Mouse (Mus musculus) B cell, adult 2 months (primary cell): ENCODE data around the gene Spata25.

Experiments
- DNase-seq, 2 experiments: peaks; one replicate each; pipeline ENCODE4 v3.0.0; 2022

Gene Spata25

DNA sequence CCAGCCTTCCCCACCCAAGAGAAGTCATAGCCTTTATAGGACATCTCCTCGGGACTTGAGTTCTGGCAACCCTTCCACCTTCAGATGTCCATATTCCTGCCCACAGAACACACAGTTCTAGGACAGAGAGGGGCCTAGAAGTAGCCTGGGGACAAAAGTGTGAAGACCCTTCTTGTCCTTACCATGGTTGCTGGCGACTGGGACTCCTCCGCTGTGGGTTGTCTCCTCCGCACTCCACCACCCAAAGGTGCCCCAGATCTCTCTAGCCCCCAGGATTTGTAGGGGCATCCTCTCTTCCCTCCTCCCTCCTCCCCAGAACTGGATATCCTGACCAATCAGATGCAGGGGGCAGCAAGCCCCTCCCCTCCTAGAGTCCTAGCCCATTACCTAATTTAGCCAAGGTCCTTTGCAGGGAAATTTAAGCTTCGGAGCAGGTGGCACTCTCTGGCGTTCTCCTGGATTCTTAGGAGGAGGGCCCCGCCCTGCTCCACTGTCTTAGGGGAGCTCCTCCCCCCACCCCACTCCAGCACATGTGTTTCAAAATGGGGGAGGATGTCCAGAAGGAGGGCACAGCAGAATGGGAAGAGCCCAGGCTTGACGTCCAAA lies 48.8 kb downstream of the Spata25 start, which contains the start of gene Tnnc2:
Gene Tnnc2 (minus strand): TSS at position 487 of the 606 bp plus-strand sequence.
- DNase-seq, result no peak

DNA sequence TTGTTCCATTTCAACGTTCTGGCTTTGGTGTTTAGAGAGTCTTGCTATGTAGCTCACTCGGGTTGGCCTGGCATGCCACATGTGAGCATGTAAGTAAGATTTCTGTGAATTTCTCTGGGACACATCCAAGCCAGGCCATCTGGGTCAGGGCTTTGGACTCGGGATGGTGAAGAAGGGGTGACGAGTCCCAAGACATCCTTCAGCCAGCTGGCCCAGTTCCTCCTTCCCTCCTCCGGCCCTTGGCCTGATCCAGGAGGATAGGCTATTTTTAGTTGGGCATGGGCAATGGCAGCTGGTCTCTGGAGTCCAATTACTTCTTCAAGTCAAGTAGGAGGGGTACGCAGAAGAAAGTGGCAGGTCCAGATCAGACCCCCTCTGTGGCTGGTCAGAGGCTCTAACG lies 49.5 kb downstream of the Spata25 start:
- DNase-seq, result no peak

DNA sequence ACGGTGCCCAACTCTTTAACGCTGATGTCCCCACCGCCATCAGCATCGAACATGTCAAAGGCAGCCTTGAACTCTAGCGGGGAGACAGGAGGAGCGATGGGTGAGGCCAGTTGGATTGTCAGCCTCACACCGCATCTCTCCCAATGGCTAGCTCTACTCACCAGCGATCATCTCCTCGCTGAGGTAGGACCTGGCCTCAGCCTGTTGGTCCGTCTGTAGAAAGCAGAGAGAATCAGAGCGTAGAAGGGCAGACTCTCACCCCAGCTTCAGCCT lies 50.4 kb downstream of the Spata25 start:
- no peak for DNase-seq

DNA sequence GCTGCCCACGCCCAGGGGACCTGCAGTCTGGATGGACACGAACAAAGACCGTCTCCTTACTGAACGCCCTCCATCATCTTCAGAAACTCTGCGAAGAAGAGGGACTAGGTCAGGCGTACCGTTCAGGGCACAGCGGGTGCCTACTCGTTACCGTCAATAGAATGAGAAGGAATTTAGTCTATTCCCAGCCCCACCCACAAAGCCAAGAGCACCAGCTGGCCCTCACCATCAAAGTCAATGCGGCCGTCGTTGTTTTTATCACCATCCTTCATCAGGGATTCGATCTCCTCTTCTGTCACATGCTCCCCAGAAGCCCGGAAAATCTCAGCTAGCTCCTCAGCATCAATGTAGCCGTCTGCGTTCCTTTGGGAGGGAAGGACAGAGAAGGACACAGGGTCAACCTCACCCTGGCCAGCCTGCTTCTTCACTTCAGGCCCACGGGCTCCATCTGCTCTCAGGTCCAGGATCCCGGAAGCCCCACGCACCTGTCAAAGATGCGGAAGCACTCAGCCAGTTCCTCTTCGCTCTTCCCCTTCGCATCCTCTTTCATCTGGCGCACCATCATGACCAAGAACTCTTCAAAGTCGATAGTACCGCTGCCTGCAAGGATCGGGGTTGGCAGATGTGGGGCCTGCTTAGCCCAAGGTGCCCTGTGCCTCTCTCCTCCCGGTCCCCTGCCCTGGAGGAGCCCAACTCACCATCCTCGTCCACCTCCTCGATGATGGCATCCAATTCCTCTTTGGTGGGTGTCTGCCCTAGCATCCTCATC lies 50.9 kb downstream of the Spata25 start:
- DNase-seq, result no peak

DNA sequence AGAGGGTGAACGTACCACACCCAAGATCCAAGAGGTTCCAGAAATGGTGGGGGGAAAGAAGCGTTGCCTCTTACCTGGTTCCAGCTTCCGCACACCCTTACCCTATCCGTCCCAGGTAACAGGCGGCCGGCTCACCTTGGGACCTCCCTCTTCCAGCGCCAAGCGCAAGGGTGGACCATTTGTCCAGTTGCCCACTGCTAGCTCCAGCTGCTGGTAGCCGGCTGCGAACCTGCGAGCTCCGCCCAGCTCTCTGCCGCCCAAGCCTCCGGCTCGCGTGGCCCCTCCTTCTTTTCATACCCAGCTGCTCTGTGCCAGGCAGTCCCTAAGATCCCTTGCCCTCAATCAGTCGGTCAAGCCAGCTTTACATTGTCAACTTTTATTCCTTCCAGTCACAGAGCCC lies 51.5 kb downstream of the Spata25 start:
- no peak for DNase-seq
